Mouse (Mus musculus) thymus, adult 2 months (tissue): ENCODE measurements around the gene Lrrc26.

Experiments
- CTCF ChIP-seq: fragments of 200-500 bp; IDR thresholded peaks from 2 replicates; pipeline ENCODE4 v1.5.1; 2012; ENCODE audit warnings: mild to moderate bottlenecking, control low read depth, low read length, moderate library complexity, borderline replicate concordance; ENCODE audit not compliant: control insufficient read depth, poor library complexity, insufficient read depth; ENCODE audit errors: extremely low read depth
- POLR2A ChIP-seq: fragments of 200-500 bp; IDR thresholded peaks from 2 replicates; pipeline ENCODE4 v1.6.1; 2012; ENCODE audit warnings: mild to moderate bottlenecking, low read length, control low read depth, moderate library complexity; ENCODE audit not compliant: control insufficient read depth, poor library complexity, insufficient read depth; ENCODE audit errors: extremely low read depth

DNA sequence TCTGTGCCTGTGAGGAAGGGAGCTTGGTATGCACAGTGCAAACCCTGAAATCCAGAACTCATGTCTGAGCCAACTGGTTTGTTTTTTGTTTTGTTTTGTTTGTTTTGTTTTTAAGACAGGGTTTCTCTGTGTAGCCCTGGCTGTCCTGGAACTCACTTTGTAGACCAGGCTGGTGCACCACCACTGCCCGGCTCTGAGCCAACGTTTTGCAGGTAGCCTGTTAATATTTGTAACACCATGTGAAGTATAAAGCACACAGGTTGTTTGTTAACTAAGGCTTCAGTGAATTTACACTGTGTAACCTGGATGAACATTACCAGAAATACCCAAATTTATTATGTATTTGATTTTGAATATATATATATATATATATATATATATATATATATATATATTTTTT lies 36.3 kb downstream of the Lrrc26 start:
- no peak for TF ChIP-seq POLR2A
- no peak for TF ChIP-seq CTCF
